Mouse (Mus musculus): ENCODE results near the gene Tulp1. TPM values are rescaled to one million over a fixed set of nuclear protein-coding genes. Genes with fewer than 3 reads are reported as not detected.
A peak's percentile ranks its signal among the peaks of the same experiment; 100 is the strongest.
"Not testable (repeated sequence)": the region's sequence is repeated elsewhere in the genome, so short reads cannot be mapped to it uniquely, and the experiment has no call there.

Tulp1 gene
- total and polyA plus RNA-seq, 2 experiments from 2014 or later, result 2.0 TPM; not detected in 1

DNA sequence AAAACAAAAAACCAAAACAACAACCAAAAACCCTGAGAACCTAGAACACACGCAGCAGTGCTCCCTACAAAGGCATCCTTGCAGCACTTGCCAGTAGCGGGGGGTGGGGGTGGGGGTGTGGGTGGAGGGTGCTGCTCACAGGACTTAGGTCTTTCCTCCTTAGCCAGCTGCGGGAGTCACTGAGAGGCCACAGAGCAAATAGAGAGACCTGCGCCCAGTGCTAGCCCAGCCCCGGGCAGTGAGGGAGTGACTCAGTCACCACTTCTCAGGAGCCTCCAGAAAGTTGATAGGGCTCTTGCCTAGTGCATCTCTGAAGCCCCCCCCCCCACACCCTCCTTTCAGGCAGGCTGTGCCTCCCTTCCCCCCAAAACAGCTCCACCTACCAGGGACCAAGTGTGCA lies 4.0 kb upstream of the Tulp1 start:
- Histone ChIP-seq H3K4me2 (ENCODE audit: low read depth, low read length) (no peak overlapping the region), H3K27ac (no peak overlapping the region), H3K36me3 (ENCODE audit: insufficient read depth, low read length) (no peaks in the 10 kb centered on the region), H3K9me3 (ENCODE audit: low read length) (no peaks in the 10 kb centered on the region), H3K9ac (replicated peaks; ENCODE audit: low read length) (no peak overlapping the region), H3K4me1 (ENCODE audit: insufficient read depth, low read length) (no peaks in the 10 kb centered on the region), H3K27me3 (ENCODE audit: insufficient read depth, low read length) (peaks cover 14% of the 10 kb centered on the region), H3K4me3 (ENCODE audit: low read length) (no peak overlapping the region)
- no peak for ATAC-seq
- 75% methylated on average over 5 of the region's 5 CpGs for WGBS
- DNase-seq (ENCODE audit: low spot score), result no peak
- no peak for TF ChIP-seq CTCF (IDR thresholded peaks at IDR 0.05; ENCODE audit: low read depth)

DNA sequence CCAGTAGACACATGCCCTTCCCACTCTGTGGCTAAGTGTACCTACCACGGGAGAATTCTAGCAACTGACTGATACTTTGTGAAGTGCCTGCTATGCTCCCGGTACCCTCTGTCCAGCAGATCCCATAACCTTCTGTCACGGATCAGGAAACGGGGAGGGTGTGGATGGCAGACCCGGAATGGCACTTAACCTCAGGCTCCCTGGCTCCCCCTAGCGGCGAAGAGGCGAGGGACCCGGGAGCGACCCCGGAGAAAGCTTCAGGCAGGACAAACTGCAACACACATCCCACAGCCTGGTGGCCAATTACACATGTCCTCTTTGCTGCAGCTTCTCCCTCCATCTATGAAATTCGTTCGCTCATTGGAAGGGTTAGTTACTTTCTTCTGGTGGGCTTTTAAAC lies 3.4 kb upstream of the Tulp1 start:
- peak; percentile 85 for TF ChIP-seq CTCF (IDR thresholded peaks at IDR 0.05; ENCODE audit: low read depth)
- ATAC-seq (0 out of 2 replicates have a peak, but pooled peaks have one; percentile 38), DNase-seq (ENCODE audit: low spot score) (peak; percentile 54)
- Histone ChIP-seq H3K36me3 (ENCODE audit: insufficient read depth, low read length) (no peaks in the 10 kb centered on the region), H3K4me2 (ENCODE audit: low read depth, low read length) (no peak overlapping the region), H3K4me3 (ENCODE audit: low read length) (no peak overlapping the region), H3K9me3 (ENCODE audit: low read length) (no peaks in the 10 kb centered on the region), H3K27ac (no peak overlapping the region), H3K27me3 (ENCODE audit: insufficient read depth, low read length) (peaks cover 20% of the 10 kb centered on the region), H3K9ac (replicated peaks; ENCODE audit: low read length) (no peak overlapping the region), H3K4me1 (ENCODE audit: insufficient read depth, low read length) (no peaks in the 10 kb centered on the region; the same call in 1 of the 2 replicates)
- 7% methylated on average over 13 of the region's 13 CpGs for WGBS

DNA sequence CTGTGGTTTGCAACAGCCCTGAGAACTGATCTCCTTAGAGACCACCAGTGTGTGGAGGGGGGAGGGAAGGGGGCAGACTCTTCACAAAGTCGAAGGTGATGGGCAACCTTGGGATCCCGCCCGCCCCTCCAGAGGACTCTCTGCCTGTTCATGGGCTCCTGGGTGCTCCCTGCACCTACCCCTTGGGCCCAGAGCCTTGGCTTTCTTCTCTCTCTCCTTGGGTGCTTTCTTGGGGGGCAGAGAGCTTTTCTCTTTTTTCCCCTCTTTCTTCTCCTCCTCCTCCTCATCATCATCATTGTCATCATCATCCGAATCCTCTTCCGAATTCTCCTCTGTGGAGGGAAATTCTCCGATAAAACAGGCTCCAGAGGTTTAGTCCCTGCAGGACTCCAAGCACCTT lies 1.5 kb downstream of the Tulp1 start:
- Histone ChIP-seq H3K27me3 (ENCODE audit: insufficient read depth, low read length) (peaks cover 30% of the 10 kb centered on the region), H3K4me1 (ENCODE audit: insufficient read depth, low read length) (no peaks in the 10 kb centered on the region; the same call in 1 of the 2 replicates), H3K27ac (no peak overlapping the region), H3K4me2 (ENCODE audit: low read depth, low read length) (peak overlapping the region; percentile 54; the same call in 1 of the 2 replicates), H3K9me3 (ENCODE audit: low read length) (no peaks in the 10 kb centered on the region), H3K36me3 (ENCODE audit: insufficient read depth, low read length) (no peaks in the 10 kb centered on the region), H3K9ac (replicated peaks; ENCODE audit: low read length) (no peak overlapping the region), H3K4me3 (ENCODE audit: low read length) (no peak overlapping the region; the same call in 1 of the 2 replicates)
- no peak for TF ChIP-seq CTCF (IDR thresholded peaks at IDR 0.05; ENCODE audit: low read depth)
- ATAC-seq (no peak), DNase-seq (ENCODE audit: low spot score) (no peak)
- 15% methylated on average over 6 of the region's 6 CpGs for WGBS

DNA sequence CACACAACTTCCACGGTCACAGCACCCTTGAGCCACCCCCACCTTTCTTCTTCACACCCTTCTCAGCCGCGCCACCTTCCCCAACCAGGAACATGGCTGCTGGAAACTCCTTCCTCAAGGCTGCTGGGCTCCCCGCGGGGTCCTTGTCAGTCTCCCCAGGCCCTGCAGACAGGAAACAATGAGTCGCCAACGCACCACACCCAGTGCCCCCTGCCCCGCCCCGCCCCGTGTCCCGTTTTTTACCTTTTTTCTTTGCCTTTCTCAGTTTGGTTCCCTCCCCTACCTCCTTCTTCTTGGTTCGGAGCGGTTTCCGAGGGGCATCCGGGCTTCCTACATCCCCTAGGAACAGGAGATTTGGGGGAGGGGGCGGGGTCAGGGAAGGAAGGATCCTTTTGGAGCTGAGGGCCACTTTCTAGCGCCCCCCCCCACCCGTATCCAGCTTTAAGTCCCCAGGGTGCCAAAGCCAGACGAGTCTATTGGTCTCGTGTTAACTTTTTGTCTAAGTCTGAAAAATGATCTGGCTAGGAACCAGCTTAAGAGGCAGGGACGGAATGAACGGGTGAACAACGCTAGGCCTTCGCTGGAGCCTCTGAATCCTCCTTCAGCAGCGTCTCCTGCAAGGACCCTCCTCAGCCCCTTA lies 2.2 kb downstream of the Tulp1 start:
- Histone ChIP-seq H3K4me2 (ENCODE audit: low read depth, low read length) (peak overlapping the region; percentile 54), H3K4me1 (ENCODE audit: insufficient read depth, low read length) (no peaks in the 10 kb centered on the region; the same call in 1 of the 2 replicates), H3K9me3 (ENCODE audit: low read length) (no peaks in the 10 kb centered on the region), H3K27me3 (ENCODE audit: insufficient read depth, low read length) (peaks cover 30% of the 10 kb centered on the region), H3K9ac (replicated peaks; ENCODE audit: low read length) (peak overlapping the region; percentile 28; the same call in 1 of the 2 replicates), H3K36me3 (ENCODE audit: insufficient read depth, low read length) (no peaks in the 10 kb centered on the region), H3K4me3 (ENCODE audit: low read length) (peak overlapping the region; percentile 28), H3K27ac (no peak overlapping the region)
- TF ChIP-seq CTCF (IDR thresholded peaks at IDR 0.05; ENCODE audit: low read depth), result 0 out of 2 replicates have a peak, but pooled peaks have one; percentile 9
- peak; percentile 23 for DNase-seq (ENCODE audit: low spot score)
- WGBS, result 2% methylated on average over 25 of the region's 25 CpGs
- no peak for ATAC-seq

DNA sequence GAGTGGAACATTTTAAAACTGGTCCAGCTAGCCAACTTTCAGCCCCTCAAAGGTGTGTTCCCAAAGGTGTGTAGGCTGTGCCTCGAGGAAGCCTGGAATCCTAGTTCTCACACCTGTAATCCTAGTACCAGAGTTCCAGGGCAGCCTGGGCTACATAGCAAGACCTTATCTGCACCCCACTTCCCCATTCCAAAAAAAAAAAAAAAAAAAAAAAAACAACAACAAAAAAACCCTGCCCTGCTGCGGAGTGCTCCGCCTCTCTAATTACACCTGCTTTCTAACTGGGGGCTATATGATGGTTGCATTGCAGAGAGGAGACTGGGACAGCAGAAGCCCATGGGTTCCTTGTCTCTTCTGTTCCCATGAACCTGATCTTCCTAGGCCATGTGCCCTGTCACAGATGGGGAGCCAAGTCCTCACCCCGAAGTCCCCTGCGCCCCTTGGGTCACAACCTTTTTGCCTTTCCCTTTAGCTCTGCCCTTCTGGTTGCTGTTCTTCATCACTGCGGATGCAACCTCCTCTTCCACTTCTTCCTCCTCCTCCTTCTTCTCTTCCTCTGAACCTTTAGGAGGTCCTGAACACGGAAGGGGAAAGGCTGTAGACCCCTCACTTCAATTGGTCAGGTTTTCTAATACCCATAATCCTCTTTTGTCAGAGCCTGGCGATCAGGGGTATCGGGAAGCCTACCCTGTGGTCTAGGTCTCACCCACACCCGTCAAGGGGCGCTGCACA lies 2.9 kb downstream of the Tulp1 start:
- WGBS, result 39% methylated on average over 11 of the region's 11 CpGs
- no peaks in the 10 kb centered on the region; the same call in 1 of the 2 replicates for H3K4me1 ChIP-seq (ENCODE audit: insufficient read depth, low read length)

DNA sequence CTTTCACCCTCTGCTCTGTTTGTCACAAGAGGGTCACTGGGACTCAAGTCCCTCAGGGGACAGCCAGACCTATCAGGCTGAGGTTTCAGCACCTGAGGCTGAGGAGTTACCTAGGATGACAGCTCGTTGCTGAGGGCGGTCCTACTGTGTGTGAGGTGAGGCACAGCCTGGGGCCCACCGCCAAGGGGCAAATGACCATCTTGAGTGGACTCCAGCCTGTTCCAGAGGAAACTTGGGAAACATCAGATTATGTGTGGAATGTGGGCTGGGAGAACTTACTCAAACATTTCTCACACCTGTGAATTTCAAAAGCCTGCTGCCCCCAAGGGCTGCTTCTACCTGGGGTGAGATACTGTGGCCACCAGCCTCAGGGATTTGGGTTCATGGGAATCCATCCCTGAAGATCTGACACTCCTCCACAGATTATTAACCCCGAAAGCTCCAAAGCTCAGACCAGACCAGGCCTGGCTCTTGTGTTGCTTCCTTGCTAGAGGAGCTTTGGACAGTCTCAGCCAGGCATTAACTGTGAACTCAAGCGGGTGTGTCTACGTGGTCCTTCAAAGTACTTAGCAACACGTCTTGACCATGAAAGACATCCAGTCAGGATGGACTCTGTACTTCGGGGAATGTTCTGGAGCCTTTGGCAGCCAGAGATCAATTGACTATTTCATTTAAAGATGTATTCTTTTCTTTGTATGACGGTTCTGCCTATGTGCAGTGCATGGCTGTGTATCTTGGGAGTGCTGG lies 4.3 kb downstream of the Tulp1 start:
- H3K27ac ChIP-seq, result no peak overlapping the region
- WGBS, result 84% methylated on average over 9 of the region's 9 CpGs
- no peaks in the 10 kb centered on the region for H3K9me3 ChIP-seq (ENCODE audit: low read length)
- H3K9ac ChIP-seq (replicated peaks; ENCODE audit: low read length), result no peak overlapping the region
- H3K27me3 ChIP-seq (ENCODE audit: insufficient read depth, low read length), result peaks cover 30% of the 10 kb centered on the region
- H3K4me2 ChIP-seq (ENCODE audit: low read depth, low read length), result no peak overlapping the region
- no peak for TF ChIP-seq CTCF (IDR thresholded peaks at IDR 0.05; ENCODE audit: low read depth)
- no peak overlapping the region for H3K4me3 ChIP-seq (ENCODE audit: low read length)
- ATAC-seq (no peak), DNase-seq (ENCODE audit: low spot score) (no peak)
- H3K4me1 ChIP-seq (ENCODE audit: insufficient read depth, low read length), result no peaks in the 10 kb centered on the region; the same call in 1 of the 2 replicates
- no peaks in the 10 kb centered on the region for H3K36me3 ChIP-seq (ENCODE audit: insufficient read depth, low read length)

More for the DNA sequence above, 2.9 kb downstream of the Tulp1 start:
- TF ChIP-seq CTCF (IDR thresholded peaks at IDR 0.05; ENCODE audit: low read depth), result no peak; the same call in 1 of the 2 replicates
- no peak for ATAC-seq
- Histone ChIP-seq H3K27ac (no peak overlapping the region), H3K4me3 (ENCODE audit: low read length) (peak overlapping the region; percentile 28), H3K27me3 (ENCODE audit: insufficient read depth, low read length) (peaks cover 30% of the 10 kb centered on the region), H3K9me3 (ENCODE audit: low read length) (no peaks in the 10 kb centered on the region), H3K36me3 (ENCODE audit: insufficient read depth, low read length) (no peaks in the 10 kb centered on the region), H3K9ac (replicated peaks; ENCODE audit: low read length) (no peak overlapping the region), H3K4me2 (ENCODE audit: low read depth, low read length) (peak overlapping the region; percentile 54)
- DNase-seq (ENCODE audit: low spot score), result no peak

DNA sequence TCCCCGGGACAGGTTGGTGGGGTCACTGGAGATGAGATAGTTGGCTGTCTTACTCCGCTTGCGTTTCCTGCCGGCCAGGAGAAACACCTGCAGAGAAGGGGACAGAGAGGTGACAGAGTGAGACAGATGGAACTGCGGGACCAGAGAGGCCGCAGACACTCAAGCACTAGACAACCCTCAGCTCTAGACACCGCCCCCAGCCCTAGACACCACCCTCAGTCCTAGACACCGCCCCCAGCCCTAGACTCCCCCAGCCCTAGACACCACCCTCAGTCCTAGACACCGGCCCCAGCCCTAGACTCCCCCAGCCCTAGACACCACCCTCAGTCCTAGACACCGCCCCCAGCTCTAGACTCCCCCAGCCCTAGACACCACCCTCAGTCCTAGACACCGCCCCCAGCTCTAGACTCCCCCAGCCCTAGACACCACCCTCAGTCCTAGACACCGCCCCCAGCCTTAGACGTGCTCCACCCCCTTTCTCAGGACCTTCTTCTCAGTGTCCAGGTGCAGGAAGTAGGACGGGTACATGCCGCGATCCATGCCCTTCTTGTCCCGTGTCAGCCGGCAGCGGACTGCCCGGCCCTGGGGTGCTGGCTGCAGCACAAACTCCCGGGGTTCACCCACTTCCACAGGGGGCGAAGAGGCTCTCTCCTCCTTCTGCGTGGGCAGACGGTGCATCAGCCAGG lies 6.3 kb downstream of the Tulp1 start:
- 17% methylated on average over 23 of the region's 24 CpGs for WGBS
- not testable (repeated sequence) for H3K9ac ChIP-seq (replicated peaks; ENCODE audit: low read length); H3K27ac ChIP-seq; H3K4me2 ChIP-seq (ENCODE audit: low read depth, low read length); H3K36me3 ChIP-seq (ENCODE audit: insufficient read depth, low read length); ATAC-seq; H3K4me1 ChIP-seq (ENCODE audit: insufficient read depth, low read length); H3K9me3 ChIP-seq (ENCODE audit: low read length); H3K4me3 ChIP-seq (ENCODE audit: low read length); DNase-seq (ENCODE audit: low spot score)
- H3K27me3 ChIP-seq (ENCODE audit: insufficient read depth, low read length), result peaks cover 13% of the 10 kb centered on the region
